Mouse (Mus musculus) liver (tissue): ENCODE results near the gene Col18a1.
A peak's percentile ranks its signal among the peaks of the same experiment; 100 is the strongest.

ENCODE experiments used
- DNase-seq: peaks from one replicate; pipeline ENCODE4 v3.0.0-alpha.2; 2020; ENCODE audit warnings: mixed read lengths

The Col18a1 gene

GRCm38 (mm10) chr10:77180110-77180509 is 13.8 kb upstream of the Col18a1 start:
- no peak for DNase-seq

- no peak for DNase-seq
Observed at GRCm38 (mm10) chr10:77178691-77179090, 12.3 kb upstream of the Col18a1 start.

GRCm38 (mm10) chr10:77170400-77170799 is 4.1 kb upstream of the Col18a1 start:
- DNase-seq, result no peak

GRCm38 (mm10) chr10:77165318-77165945 is 916 bp downstream of the Col18a1 start:
- peak; percentile 25 for DNase-seq

- no peak for DNase-seq
Observed at GRCm38 (mm10) chr10:77164437-77165052, 1.8 kb downstream of the Col18a1 start.

- DNase-seq, result no peak
Observed at GRCm38 (mm10) chr10:77164041-77164436, 2.3 kb downstream of the Col18a1 start.

GRCm38 (mm10) chr10:77163392-77163977 is 2.9 kb downstream of the Col18a1 start:
- DNase-seq, result no peak

GRCm38 (mm10) chr10:77159573-77159972 is 6.8 kb downstream of the Col18a1 start:
- peak; percentile 84 for DNase-seq

- peak; percentile 60 for DNase-seq
Observed at GRCm38 (mm10) chr10:77158948-77159347, 7.4 kb downstream of the Col18a1 start.

GRCm38 (mm10) chr10:77157245-77158019 is 8.9 kb downstream of the Col18a1 start:
- DNase-seq, result no peak

- peak; percentile 50 for DNase-seq
Observed at GRCm38 (mm10) chr10:77152178-77152621, 14.1 kb downstream of the Col18a1 start.

GRCm38 (mm10) chr10:77151551-77152002 is 14.8 kb downstream of the Col18a1 start:
- no peak for DNase-seq

- DNase-seq, result no peak
Observed at GRCm38 (mm10) chr10:77150947-77151521, 15.3 kb downstream of the Col18a1 start.

GRCm38 (mm10) chr10:77150016-77150415 is 16.3 kb downstream of the Col18a1 start:
- DNase-seq, result peak; percentile 38

GRCm38 (mm10) chr10:77147545-77147944 is 18.8 kb downstream of the Col18a1 start:
- no peak for DNase-seq

- DNase-seq, result no peak
Observed at GRCm38 (mm10) chr10:77146901-77147463, 19.4 kb downstream of the Col18a1 start.

GRCm38 (mm10) chr10:77145946-77146345 is 20.4 kb downstream of the Col18a1 start:
- no peak for DNase-seq

- DNase-seq, result no peak
Observed at GRCm38 (mm10) chr10:77144372-77144771, 22.0 kb downstream of the Col18a1 start.

GRCm38 (mm10) chr10:77142328-77142727 is 24.0 kb downstream of the Col18a1 start:
- no peak for DNase-seq

- DNase-seq, result no peak
Observed at GRCm38 (mm10) chr10:77138304-77138703, 28.0 kb downstream of the Col18a1 start.

- no peak for DNase-seq
Observed at GRCm38 (mm10) chr10:77136205-77136604, 30.1 kb downstream of the Col18a1 start.

- DNase-seq, result peak; percentile 51
Observed at GRCm38 (mm10) chr10:77135274-77135829, 31.0 kb downstream of the Col18a1 start.
